Mouse (Mus musculus): ENCODE measurements around the gene AU041133. TPM values are rescaled to one million over a fixed set of nuclear protein-coding genes. Genes with fewer than 3 reads are reported as not detected.
"Not testable (repeated sequence)": the region's sequence is repeated elsewhere in the genome, so short reads cannot be mapped to it uniquely, and the experiment has no call there.

AU041133 gene
- 6.2 and 10.6 TPM in 2 replicates for polyA plus RNA-seq (2014; fragmentation: Nextera tagmentation; extraction: Ambion mirVana)

- peak; percentile 99 for ATAC-seq (ENCODE audit: low FRiP score, low TSS enrichment)
- H3K27ac ChIP-seq (ENCODE audit: low read depth, low read length), result peak within 1 kb of the TSS; percentile 63; the same call in 1 of the 2 replicates
- peaks cover 44% of the 10 kb centered on the region for H3K9me3 ChIP-seq (ENCODE audit: control insufficient read depth, low read length)
- no peaks in the 10 kb centered on the region for H3K36me3 ChIP-seq (ENCODE audit: control insufficient read depth, insufficient read depth, low read length)
- 2% methylated on average over 41 of the region's 41 CpGs for WGBS
- H3K4me3 ChIP-seq (ENCODE audit: low read length), result peak within 1 kb of the TSS; percentile 75
- peak within 1 kb of the TSS; percentile 73 for H3K9ac ChIP-seq (ENCODE audit: low read depth, low read length)
- no peaks in the 10 kb centered on the region for H3K27me3 ChIP-seq (ENCODE audit: control insufficient read depth, insufficient read depth, low read length)
- no peaks in the 10 kb centered on the region for H3K4me1 ChIP-seq (ENCODE audit: control insufficient read depth, insufficient read depth, low read length)
- peak within 1 kb of the TSS; percentile 50 for H3K4me2 ChIP-seq (replicated peaks; ENCODE audit: low read depth, low read length)
These were observed at the start of gene AU041133 for GRCm38 (mm10) chr10:82127850-82128401. TSS of gene AU041133 (plus strand) at chr10:82128013.

GRCm38 (mm10) chr10:82082728-82083621 lies 44.8 kb upstream of the AU041133 start, which contains the start of gene BC024063:
TSS of gene BC024063 (plus strand) at chr10:82083353.
- Histone ChIP-seq H3K9ac (ENCODE audit: low read depth, low read length) (peak within 1 kb of the TSS; percentile 56), H3K4me2 (replicated peaks; ENCODE audit: low read depth, low read length) (peak within 1 kb of the TSS; percentile 39), H3K4me3 (ENCODE audit: low read length) (peak within 1 kb of the TSS; percentile 49)
- peak; percentile 99 for ATAC-seq (ENCODE audit: low FRiP score, low TSS enrichment)
- H3K27me3 ChIP-seq (ENCODE audit: control insufficient read depth, insufficient read depth, low read length); H3K27ac ChIP-seq (ENCODE audit: low read depth, low read length); H3K9me3 ChIP-seq (ENCODE audit: control insufficient read depth, low read length); H3K36me3 ChIP-seq (ENCODE audit: control insufficient read depth, insufficient read depth, low read length); H3K4me1 ChIP-seq (ENCODE audit: control insufficient read depth, insufficient read depth, low read length): not testable (repeated sequence)
- WGBS, result 24% methylated on average over 37 of the region's 42 CpGs

- not testable (repeated sequence) for H3K36me3 ChIP-seq (ENCODE audit: control insufficient read depth, insufficient read depth, low read length); H3K9me3 ChIP-seq (ENCODE audit: control insufficient read depth, low read length); ATAC-seq (ENCODE audit: low FRiP score, low TSS enrichment); H3K4me1 ChIP-seq (ENCODE audit: control insufficient read depth, insufficient read depth, low read length); H3K27me3 ChIP-seq (ENCODE audit: control insufficient read depth, insufficient read depth, low read length); H3K27ac ChIP-seq (ENCODE audit: low read depth, low read length)
- peak overlapping the region; percentile 56; the same call in 1 of the 2 replicates for H3K9ac ChIP-seq (ENCODE audit: low read depth, low read length)
- H3K4me2 ChIP-seq (replicated peaks; ENCODE audit: low read depth, low read length), result peak overlapping the region; percentile 39
- H3K4me3 ChIP-seq (ENCODE audit: low read length), result peak overlapping the region; percentile 49
- 29% methylated on average over 11 of the region's 14 CpGs for WGBS
These were observed 44.2 kb upstream of the AU041133 start for GRCm38 (mm10) chr10:82083622-82083971.

GRCm38 (mm10) chr10:82117206-82117605 lies 10.6 kb upstream of the AU041133 start:
- Histone ChIP-seq H3K9ac (ENCODE audit: low read depth, low read length) (no peak overlapping the region), H3K4me3 (ENCODE audit: low read length) (no peak overlapping the region), H3K9me3 (ENCODE audit: control insufficient read depth, low read length) (peaks cover 37% of the 10 kb centered on the region), H3K4me1 (ENCODE audit: control insufficient read depth, insufficient read depth, low read length) (no peaks in the 10 kb centered on the region), H3K36me3 (ENCODE audit: control insufficient read depth, insufficient read depth, low read length) (no peaks in the 10 kb centered on the region), H3K27ac (ENCODE audit: low read depth, low read length) (no peak overlapping the region), H3K4me2 (replicated peaks; ENCODE audit: low read depth, low read length) (no peak overlapping the region), H3K27me3 (ENCODE audit: control insufficient read depth, insufficient read depth, low read length) (no peaks in the 10 kb centered on the region)
- WGBS, result 82% methylated on average over 3 of the region's 3 CpGs
- ATAC-seq (ENCODE audit: low FRiP score, low TSS enrichment), result no peak

- Histone ChIP-seq H3K9me3 (ENCODE audit: control insufficient read depth, low read length) (peaks cover 37% of the 10 kb centered on the region), H3K4me1 (ENCODE audit: control insufficient read depth, insufficient read depth, low read length) (no peaks in the 10 kb centered on the region), H3K27me3 (ENCODE audit: control insufficient read depth, insufficient read depth, low read length) (no peaks in the 10 kb centered on the region), H3K9ac (ENCODE audit: low read depth, low read length) (no peak overlapping the region), H3K4me3 (ENCODE audit: low read length) (no peak overlapping the region), H3K36me3 (ENCODE audit: control insufficient read depth, insufficient read depth, low read length) (peaks cover 29% of the 10 kb centered on the region; the same call in 1 of the 2 replicates), H3K4me2 (replicated peaks; ENCODE audit: low read depth, low read length) (no peak overlapping the region), H3K27ac (ENCODE audit: low read depth, low read length) (no peak overlapping the region)
- 97% methylated on average over 1 of the region's 1 CpGs for WGBS
- no peak for ATAC-seq (ENCODE audit: low FRiP score, low TSS enrichment)
These were observed 17.5 kb downstream of the AU041133 start for GRCm38 (mm10) chr10:82145282-82145681.

- Histone ChIP-seq H3K27me3 (ENCODE audit: control insufficient read depth, insufficient read depth, low read length) (no peaks in the 10 kb centered on the region), H3K36me3 (ENCODE audit: control insufficient read depth, insufficient read depth, low read length) (peaks cover 46% of the 10 kb centered on the region; the same call in 1 of the 2 replicates), H3K27ac (ENCODE audit: low read depth, low read length) (no peak overlapping the region), H3K9ac (ENCODE audit: low read depth, low read length) (no peak overlapping the region), H3K9me3 (ENCODE audit: control insufficient read depth, low read length) (peaks cover 59% of the 10 kb centered on the region), H3K4me2 (replicated peaks; ENCODE audit: low read depth, low read length) (no peak overlapping the region), H3K4me1 (ENCODE audit: control insufficient read depth, insufficient read depth, low read length) (no peaks in the 10 kb centered on the region), H3K4me3 (ENCODE audit: low read length) (no peak overlapping the region)
- no peak for ATAC-seq (ENCODE audit: low FRiP score, low TSS enrichment)
- WGBS, result 83% methylated on average over 4 of the region's 4 CpGs
These were observed 19.8 kb downstream of the AU041133 start for GRCm38 (mm10) chr10:82147571-82147970.

GRCm38 (mm10) chr10:82167777-82168176 lies 40.0 kb downstream of the AU041133 start:
- H3K9me3 ChIP-seq (ENCODE audit: control insufficient read depth, low read length), result peaks cover 5% of the 10 kb centered on the region; the same call in 1 of the 2 replicates
- WGBS, result 82% methylated on average over 3 of the region's 3 CpGs
- H3K36me3 ChIP-seq (ENCODE audit: control insufficient read depth, insufficient read depth, low read length), result no peaks in the 10 kb centered on the region

GRCm38 (mm10) chr10:82169776-82170175 lies 42.0 kb downstream of the AU041133 start:
- 77% methylated on average over 2 of the region's 2 CpGs for WGBS
- H3K9me3 ChIP-seq (ENCODE audit: control insufficient read depth, low read length), result peaks cover 3% of the 10 kb centered on the region; the same call in 1 of the 2 replicates
- ATAC-seq (ENCODE audit: low FRiP score, low TSS enrichment), result no peak

More at GRCm38 (mm10) chr10:82167777-82168176, 40.0 kb downstream of the AU041133 start:
- Histone ChIP-seq H3K27me3 (ENCODE audit: control insufficient read depth, insufficient read depth, low read length) (no peaks in the 10 kb centered on the region), H3K4me2 (replicated peaks; ENCODE audit: low read depth, low read length) (no peak overlapping the region), H3K4me1 (ENCODE audit: control insufficient read depth, insufficient read depth, low read length) (no peaks in the 10 kb centered on the region), H3K27ac (ENCODE audit: low read depth, low read length) (no peak overlapping the region), H3K4me3 (ENCODE audit: low read length) (no peak overlapping the region), H3K9ac (ENCODE audit: low read depth, low read length) (no peak overlapping the region)
- no peak for ATAC-seq (ENCODE audit: low FRiP score, low TSS enrichment)

GRCm38 (mm10) chr10:82170808-82171207 lies 43.0 kb downstream of the AU041133 start:
- H3K9ac ChIP-seq (ENCODE audit: low read depth, low read length), result no peak overlapping the region
- H3K27ac ChIP-seq (ENCODE audit: low read depth, low read length), result no peak overlapping the region

More at GRCm38 (mm10) chr10:82169776-82170175, 42.0 kb downstream of the AU041133 start:
- no peak overlapping the region for H3K4me3 ChIP-seq (ENCODE audit: low read length)
- no peak overlapping the region for H3K27ac ChIP-seq (ENCODE audit: low read depth, low read length)
- no peaks in the 10 kb centered on the region for H3K36me3 ChIP-seq (ENCODE audit: control insufficient read depth, insufficient read depth, low read length)
- H3K4me2 ChIP-seq (replicated peaks; ENCODE audit: low read depth, low read length), result no peak overlapping the region
- H3K4me1 ChIP-seq (ENCODE audit: control insufficient read depth, insufficient read depth, low read length), result no peaks in the 10 kb centered on the region
- H3K27me3 ChIP-seq (ENCODE audit: control insufficient read depth, insufficient read depth, low read length), result no peaks in the 10 kb centered on the region
- H3K9ac ChIP-seq (ENCODE audit: low read depth, low read length), result no peak overlapping the region

More at GRCm38 (mm10) chr10:82170808-82171207, 43.0 kb downstream of the AU041133 start:
- Histone ChIP-seq H3K4me3 (ENCODE audit: low read length) (no peak overlapping the region), H3K4me1 (ENCODE audit: control insufficient read depth, insufficient read depth, low read length) (no peaks in the 10 kb centered on the region), H3K9me3 (ENCODE audit: control insufficient read depth, low read length) (no peaks in the 10 kb centered on the region; the same call in 1 of the 2 replicates), H3K27me3 (ENCODE audit: control insufficient read depth, insufficient read depth, low read length) (no peaks in the 10 kb centered on the region), H3K4me2 (replicated peaks; ENCODE audit: low read depth, low read length) (no peak overlapping the region), H3K36me3 (ENCODE audit: control insufficient read depth, insufficient read depth, low read length) (no peaks in the 10 kb centered on the region)
- WGBS, result 60% methylated on average over 2 of the region's 2 CpGs
- ATAC-seq (ENCODE audit: low FRiP score, low TSS enrichment), result no peak
